8 mouse cellular contexts compared by ENCODE assay signal in the genomic region with DNA sequence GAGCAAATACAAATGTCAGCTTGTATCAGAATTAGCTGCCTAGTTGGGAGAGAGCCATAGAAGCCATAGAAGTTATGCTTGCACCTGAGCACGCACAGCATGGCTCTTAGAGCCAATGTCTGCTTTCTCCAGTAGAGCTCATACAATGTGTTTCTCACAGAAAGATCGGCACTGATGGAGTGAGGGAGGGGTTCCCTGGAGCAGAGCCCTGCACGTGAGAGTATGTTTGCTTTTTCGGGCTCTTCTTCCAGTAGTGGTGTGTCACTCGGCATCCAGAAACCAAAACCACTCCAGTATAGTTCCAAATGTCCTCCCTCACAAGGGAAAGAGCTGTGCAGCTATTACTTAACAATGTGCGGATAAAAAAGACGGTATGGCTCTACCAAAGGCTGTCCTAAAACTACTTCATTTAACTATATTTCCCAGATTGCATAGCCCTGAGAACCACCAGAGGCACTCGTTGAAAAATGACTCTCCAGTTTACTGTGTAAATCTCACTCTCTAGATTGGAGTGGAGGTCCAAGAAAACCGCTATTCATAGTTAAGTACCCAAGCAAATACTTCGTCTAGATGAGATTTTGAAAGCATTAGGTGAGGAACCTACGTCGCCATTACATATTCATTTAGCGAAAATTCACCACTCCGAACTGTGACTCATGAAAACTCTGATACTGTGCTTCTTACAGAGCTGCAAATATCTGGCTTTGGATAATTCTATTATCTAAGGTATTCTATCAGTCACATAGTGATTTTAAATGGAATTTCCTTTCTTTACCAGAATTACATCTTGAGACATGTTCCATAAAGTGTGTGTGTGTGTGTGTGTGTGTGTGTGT. TPM values are rescaled to one million over a fixed set of nuclear protein-coding genes. Genes with fewer than 3 reads are reported as not detected.
DNase-seq lines count a peak whose midpoint lies in the region; ATAC-seq and TF ChIP-seq lines count a peak whose summit lies in the region.

No protein-coding gene starts in this region.

- no peak for TF ChIP-seq POLR2A in testis, adult 2 months (IDR thresholded peaks at IDR 0.05; ENCODE audit: control insufficient read depth, low read depth, low read length)
- no peak for TF ChIP-seq POLR2A in olfactory bulb, adult 2 months (IDR thresholded peaks at IDR 0.05; ENCODE audit: insufficient read depth, low read depth, low read length)

- no peaks in the 10 kb centered on the region for H3K4me1 ChIP-seq in testis, adult 2 months (ENCODE audit: control insufficient read depth, insufficient read depth, low read length)
- no peaks in the 10 kb centered on the region for H3K4me1 ChIP-seq in limb, embryonic 11.5 days (ENCODE audit: control insufficient read depth, insufficient read depth, low read length)
- H3K4me1 ChIP-seq in olfactory bulb, adult 2 months (ENCODE audit: control insufficient read depth, insufficient read depth, low read length), result no peaks in the 10 kb centered on the region

- H3K27me3 ChIP-seq in testis, adult 2 months (ENCODE audit: control insufficient read depth, insufficient read depth, low read length), result no peaks in the 10 kb centered on the region
- no peaks in the 10 kb centered on the region for H3K27me3 ChIP-seq in limb, embryonic 11.5 days (ENCODE audit: control insufficient read depth, insufficient read depth, low read length)

- H3K27ac ChIP-seq in gastrocnemius, adult 2 months, result peak overlapping the region; percentile 92; the same call in 1 of the 2 replicates
- no peak overlapping the region for H3K27ac ChIP-seq in testis, adult 2 months (ENCODE audit: control insufficient read depth, insufficient read depth, low read depth, low read length)
- no peak overlapping the region for H3K27ac ChIP-seq in limb, embryonic 11.5 days (replicated peaks; ENCODE audit: low read depth, low read length)
- H3K27ac ChIP-seq in olfactory bulb, adult 2 months (ENCODE audit: insufficient read depth, low read depth, low read length), result no peak overlapping the region

- peak; percentile 20 for DNase-seq in gastrocnemius, adult 2 months
- DNase-seq in gastrocnemius, postnatal 4 days (ENCODE audit: low spot score in 2 of 2), result no peak
- DNase-seq in testis, postnatal 14 days (ENCODE audit: low spot score), result no peak
- DNase-seq in limb, embryonic 11.5 days (ENCODE audit: low spot score), result no peak
- DNase-seq in spleen, postnatal 36 days (ENCODE audit: low spot score in 2 of 2), result no peak
- no peak for DNase-seq in T-cell, adult 2 months (ENCODE audit: low spot score)

- no peaks in the 10 kb centered on the region for H3K36me3 ChIP-seq in testis, adult 2 months (ENCODE audit: control insufficient read depth, insufficient read depth, low read length)
- H3K36me3 ChIP-seq in limb, embryonic 11.5 days (ENCODE audit: control insufficient read depth, insufficient read depth, low read length), result no peaks in the 10 kb centered on the region

- intact Hi-C loops in gastrocnemius, adult 2 months (cut with DNase I), result no loop called here

- no peak overlapping the region for H3K4me2 ChIP-seq in limb, embryonic 11.5 days (ENCODE audit: low read depth, severe bottlenecking)

- H3K9me3 ChIP-seq in limb, embryonic 11.5 days (ENCODE audit: control insufficient read depth, low read length), result no peaks in the 10 kb centered on the region

- ATAC-seq in limb, embryonic 11.5 days (ENCODE audit: insufficient number of reproducible peaks, low FRiP score, low TSS enrichment, low read depth), result 0 out of 2 replicates have a peak, but pooled peaks have one; percentile 23

- peak overlapping the region; percentile 82 for H3K4me3 ChIP-seq in gastrocnemius, adult 2 months
- peak overlapping the region; percentile 56 for H3K4me3 ChIP-seq in testis, adult 2 months (ENCODE audit: control insufficient read depth, low read depth, low read length)
- H3K4me3 ChIP-seq in limb, embryonic 11.5 days (ENCODE audit: low read depth, low read length), result peak overlapping the region; percentile 50; the same call in 1 of the 2 replicates
- H3K4me3 ChIP-seq in olfactory bulb, adult 2 months (ENCODE audit: insufficient read depth, low read depth, low read length), result peak overlapping the region; percentile 13; the same call in 1 of the 2 replicates

- no peak for TF ChIP-seq CTCF in gastrocnemius, adult 2 months (IDR thresholded peaks at IDR 0.05)
- no peak for TF ChIP-seq CTCF in testis, adult 2 months (IDR thresholded peaks at IDR 0.05; ENCODE audit: control insufficient read depth, insufficient read depth, insufficient replicate concordance, low read depth, low read length)
- no peak for TF ChIP-seq CTCF in olfactory bulb, adult 2 months (IDR thresholded peaks at IDR 0.05; ENCODE audit: insufficient read depth, low read depth, low read length)

- H3K9ac ChIP-seq in limb, embryonic 11.5 days (ENCODE audit: low read length), result no peak overlapping the region; the same call in 1 of the 2 replicates

- WGBS in limb, embryonic 11.5 days, result 80% methylated on average over 14 of the region's 14 CpGs
- 41% methylated on average over 14 of the region's 14 CpGs for WGBS in olfactory bulb, adult 2 months

RNA-seq across cellular contexts. Expression of a gene that starts 0.7 kb away (rescaled TPM):
- 1 to 10 TPM; 6.9 to 7.9 TPM for total RNA-seq in gastrocnemius, adult 2 months (2021)
- 10 to 100 TPM; 29.7 to 34.1 TPM for total RNA-seq in gastrocnemius, postnatal 4 days (2021)
- polyA plus RNA-seq in testis, adult 2 months (2012; rRNA removed), result 48.5 and 49.4 TPM in 2 replicates
- polyA plus RNA-seq in limb, embryonic 11.5 days (2014; fragmentation: Nextera tagmentation; extraction: Ambion mirVana), result 64.3 and 64.5 TPM in 2 replicates
- polyA plus RNA-seq in olfactory bulb, adult 2 months (2012; ENCODE audit: insufficient read depth, insufficient read length, low replicate concordance, missing spikeins), result not detected in 2 replicates

Comparison
In these comparisons a context has a peak if more than half of its experiments do, and no peak if none do; other contexts are left out.
1. H3K4me3 ChIP-seq: peak in every context shown above with its lines; median percentile 82 in gastrocnemius, adult 2 months; 56 in testis, adult 2 months; 50 in limb, embryonic 11.5 days; 13 in olfactory bulb, adult 2 months.